Mouse (Mus musculus): ENCODE measurements at regions not wholly inside any gene's neighbourhood (a gene's known extent, or its start where the extent isn't known, plus 50 kb on each side); places are given as distances from the start of the nearest gene placed in this dataset.
A peak's percentile ranks its signal among the peaks of the same experiment; 100 is the strongest.

DNA sequence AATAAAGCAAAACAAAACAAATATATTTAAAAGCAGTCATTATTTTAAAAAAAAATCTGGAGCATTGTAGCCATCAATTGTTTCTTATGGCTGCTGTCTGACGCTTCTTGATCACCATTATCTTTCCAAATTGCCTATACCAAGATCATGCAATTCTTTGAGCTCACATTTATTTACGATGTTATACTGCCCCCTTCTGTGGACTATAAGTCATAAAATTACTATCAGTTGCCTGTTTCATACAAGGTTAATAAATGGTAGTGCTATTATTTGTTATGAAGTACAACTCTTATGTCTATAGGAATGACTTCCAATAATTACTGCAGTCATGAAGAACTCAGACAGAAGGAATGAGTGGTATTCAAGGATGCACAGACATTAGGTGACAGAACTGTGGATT lies 57.3 kb upstream of the Eda2r start:
- DNase-seq, result peak; percentile 1

DNA sequence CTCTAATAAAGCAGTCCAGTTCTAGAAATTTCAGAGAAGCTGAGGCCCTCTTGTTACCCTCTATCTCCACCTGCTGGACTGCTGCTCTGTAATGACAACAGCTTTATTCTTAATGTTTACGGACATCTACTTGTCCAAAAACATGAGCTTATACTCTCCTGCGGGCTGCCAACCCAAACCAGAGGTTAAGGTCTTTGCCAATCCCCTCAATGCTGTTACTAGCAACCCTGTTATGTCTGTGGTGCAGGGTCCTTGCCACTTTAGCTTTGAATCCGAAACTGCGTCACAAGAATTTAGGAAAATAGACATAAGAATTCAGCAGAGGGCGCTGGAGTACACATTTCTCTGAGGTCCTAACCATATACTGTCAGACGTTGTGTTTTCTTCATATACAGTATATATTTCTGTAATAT lies 54.4 kb upstream of the Eda2r start:
- DNase-seq, result peak; percentile 66

Data from kidney, adult 9 months (tissue).